Mouse (Mus musculus) embryonic facial prominence, embryonic 12.5 days (tissue): ENCODE results near the gene Cetn3. TPM values are rescaled to one million over a fixed set of nuclear protein-coding genes. Genes with fewer than 3 reads are reported as not detected.

Source experiments
- ATAC-seq: fragments of 200-750 bp; cut with Nextera tagmentation; 2 replicates; pipeline ENCODE4 v1.8.0; 2017; ENCODE audit not compliant: insufficient number of reproducible peaks, insufficient read depth, low FRiP score, low TSS enrichment
- H3K27ac ChIP-seq: fragments of 300-500 bp; sonication (generic); 2 replicates; pipeline ENCODE4 v1.5.1; 2016; ENCODE audit warnings: mild to moderate bottlenecking
- H3K27me3 ChIP-seq: fragments of 300-500 bp; sonication (generic); 2 replicates; pipeline ENCODE4 v1.6.1; 2016; ENCODE audit warnings: mild to moderate bottlenecking, moderate library complexity
- H3K36me3 ChIP-seq: fragments of 300-500 bp; sonication (generic); 2 replicates; pipeline ENCODE4 v1.6.1; 2016; ENCODE audit warnings: mild to moderate bottlenecking
- H3K4me1 ChIP-seq: fragments of 300-500 bp; sonication (generic); 2 replicates; pipeline ENCODE4 v1.6.1; 2016
- H3K4me2 ChIP-seq: fragments of 300-500 bp; sonication (generic); replicated peaks from 2 replicates; pipeline ENCODE4 v1.6.1; 2016; ENCODE audit warnings: mild to moderate bottlenecking, moderate library complexity
- H3K4me3 ChIP-seq: fragments of 300-500 bp; sonication (generic); 2 replicates; pipeline ENCODE4 v1.5.1; 2016; ENCODE audit warnings: mild to moderate bottlenecking
- H3K9ac ChIP-seq: fragments of 300-500 bp; sonication (generic); 2 replicates; pipeline ENCODE4 v1.6.1; 2016; ENCODE audit warnings: mild to moderate bottlenecking, moderate library complexity
- H3K9me3 ChIP-seq: fragments of 300-500 bp; sonication (generic); 2 replicates; pipeline ENCODE4 v1.6.1; 2016; ENCODE audit warnings: mild to moderate bottlenecking, moderate library complexity
- WGBS: fragments of 180-500 bp; shearing (Covaris S2); methylation state at CpG from one replicate; pipeline ENCODE4 v1.1.7; 2016; 5-methylcytosine and 5-hydroxymethylcytosine counted together
- polyA plus RNA-seq: library from polyadenylated mRNA; unstranded; fragments of >200 nt; fragmentation: Nextera tagmentation; extraction: Ambion mirVana; gene quantifications from 2 replicates; pipeline ENCODE4 v1.2.1, GENCODE M21; 2016

Gene Cetn3
- polyA plus RNA-seq, 1 experiment from 2014 or later, result 255 TPM

DNA sequence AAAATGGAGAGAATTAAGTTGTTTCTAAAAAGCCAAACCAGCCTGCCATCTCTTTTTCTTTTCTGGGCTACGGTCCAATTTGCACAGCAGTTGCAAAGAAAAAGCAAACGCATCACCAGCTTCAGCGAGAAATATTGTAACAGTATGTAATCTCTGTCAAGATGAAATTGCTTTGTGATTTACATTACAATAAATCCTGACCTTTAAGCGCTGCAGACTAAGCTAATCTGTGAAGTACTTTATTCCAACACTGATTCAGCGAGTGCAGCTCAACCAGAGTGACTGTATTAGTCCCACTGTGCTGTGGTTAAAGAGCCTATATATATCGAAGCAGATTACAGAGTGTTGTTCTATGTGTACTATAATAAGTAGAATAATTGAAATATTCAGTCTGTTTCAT is 45.6 kb downstream of the Cetn3 start:
- Histone ChIP-seq H3K27me3 (no peaks in the 10 kb centered on the region), H3K9ac (no peak overlapping the region), H3K36me3 (no peaks in the 10 kb centered on the region), H3K4me2 (no peak overlapping the region), H3K27ac (no peak overlapping the region), H3K4me3 (no peak overlapping the region), H3K9me3 (no peaks in the 10 kb centered on the region), H3K4me1 (no peaks in the 10 kb centered on the region)
- no peak for ATAC-seq
- 80% methylated on average over 6 of the region's 6 CpGs for WGBS

DNA sequence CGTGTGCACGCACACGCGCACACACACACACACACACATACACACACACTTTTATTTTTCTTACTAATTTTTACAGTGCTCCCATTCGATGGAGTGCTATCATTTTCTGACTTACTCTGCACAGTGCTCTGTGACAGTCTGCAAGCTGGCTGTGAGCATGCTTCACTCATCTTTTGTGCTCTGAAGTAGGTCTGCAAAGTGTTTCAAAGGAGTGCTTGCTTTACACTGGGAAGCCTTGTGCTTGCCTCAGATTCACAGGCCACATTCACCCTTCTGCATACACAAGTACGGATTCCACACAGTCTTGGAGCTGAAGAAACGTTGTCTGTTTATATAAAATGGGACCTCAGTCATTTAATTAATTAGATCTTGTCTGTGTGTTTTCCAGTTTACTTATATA is 49.0 kb downstream of the Cetn3 start:
- ATAC-seq, result no peak
- Histone ChIP-seq H3K4me1 (no peaks in the 10 kb centered on the region), H3K4me2 (no peak overlapping the region), H3K4me3 (no peak overlapping the region), H3K27ac (no peak overlapping the region), H3K27me3 (no peaks in the 10 kb centered on the region), H3K9me3 (no peaks in the 10 kb centered on the region), H3K36me3 (no peaks in the 10 kb centered on the region), H3K9ac (no peak overlapping the region)
- 82% methylated on average over 7 of the region's 7 CpGs for WGBS

DNA sequence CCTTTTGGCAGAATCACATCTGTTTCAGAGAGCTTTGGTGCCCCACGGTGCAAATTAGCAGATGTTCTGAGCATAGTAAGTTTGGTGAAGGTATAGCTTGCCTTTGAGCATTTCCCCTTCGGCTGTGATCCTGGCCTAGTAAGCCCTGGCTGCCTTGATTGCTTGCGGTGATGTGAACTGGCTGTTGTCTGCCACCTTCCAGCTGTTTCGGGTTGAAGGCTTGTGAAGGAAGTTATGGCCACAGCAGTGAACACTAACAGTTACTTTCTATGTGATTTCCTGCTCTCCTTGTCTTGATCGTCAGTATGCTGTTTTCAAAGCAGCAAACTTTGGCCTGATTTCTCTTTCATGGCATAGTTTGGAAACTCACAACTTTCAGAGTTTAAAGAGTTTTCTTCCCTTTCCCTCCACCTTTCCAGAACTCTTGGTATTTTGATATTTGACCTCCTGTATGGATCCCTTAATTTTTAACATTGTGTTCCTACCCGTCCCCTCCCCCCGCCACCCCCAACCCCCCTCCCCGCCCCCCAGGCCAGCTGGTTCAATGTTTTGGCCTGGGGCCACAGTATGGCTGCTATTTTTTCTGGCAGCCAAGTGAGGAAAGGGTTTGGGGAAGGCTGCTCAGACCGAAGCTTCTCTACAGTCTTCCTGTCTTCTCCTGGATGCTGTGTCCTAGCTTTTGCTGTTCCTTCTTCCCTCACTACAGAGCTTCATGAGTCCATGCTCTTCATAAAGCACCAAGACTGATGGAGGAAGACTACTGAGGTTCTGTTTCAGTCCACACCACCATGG is 53.7 kb downstream of the Cetn3 start:
- no peaks in the 10 kb centered on the region for H3K4me1 ChIP-seq
- ATAC-seq, result no peak
- H3K9me3 ChIP-seq, result no peaks in the 10 kb centered on the region
- H3K4me3 ChIP-seq, result no peak overlapping the region
- H3K27me3 ChIP-seq, result no peaks in the 10 kb centered on the region
- no peak overlapping the region for H3K27ac ChIP-seq
- no peaks in the 10 kb centered on the region for H3K36me3 ChIP-seq
- WGBS, result 67% methylated on average over 9 of the region's 9 CpGs
- no peak overlapping the region for H3K9ac ChIP-seq
- H3K4me2 ChIP-seq, result no peak overlapping the region

DNA sequence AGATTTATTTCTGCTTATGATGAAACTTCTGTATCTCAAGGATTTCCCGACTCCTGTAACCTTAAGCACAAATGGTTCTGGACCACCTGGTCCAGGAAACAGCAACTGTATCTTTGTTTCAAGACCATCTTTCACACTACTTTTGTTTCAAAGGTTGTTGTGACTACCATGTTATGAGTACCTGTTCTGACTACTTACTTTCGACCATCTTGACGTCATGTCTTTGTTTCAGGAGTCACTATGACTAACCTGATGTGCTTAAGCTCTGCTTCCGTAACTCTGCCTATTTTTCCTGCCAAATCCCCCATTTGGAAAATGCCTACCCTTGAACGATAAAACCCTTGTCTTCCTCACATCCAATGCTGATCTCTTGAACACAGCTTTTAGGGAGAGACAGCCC is 55.1 kb downstream of the Cetn3 start:
- no peak for ATAC-seq
- Histone ChIP-seq H3K4me3 (no peak overlapping the region), H3K9me3 (no peaks in the 10 kb centered on the region), H3K27ac (no peak overlapping the region), H3K4me2 (no peak overlapping the region), H3K9ac (no peak overlapping the region), H3K4me1 (no peaks in the 10 kb centered on the region), H3K36me3 (no peaks in the 10 kb centered on the region), H3K27me3 (no peaks in the 10 kb centered on the region)
- 87% methylated on average over 5 of the region's 5 CpGs for WGBS

DNA sequence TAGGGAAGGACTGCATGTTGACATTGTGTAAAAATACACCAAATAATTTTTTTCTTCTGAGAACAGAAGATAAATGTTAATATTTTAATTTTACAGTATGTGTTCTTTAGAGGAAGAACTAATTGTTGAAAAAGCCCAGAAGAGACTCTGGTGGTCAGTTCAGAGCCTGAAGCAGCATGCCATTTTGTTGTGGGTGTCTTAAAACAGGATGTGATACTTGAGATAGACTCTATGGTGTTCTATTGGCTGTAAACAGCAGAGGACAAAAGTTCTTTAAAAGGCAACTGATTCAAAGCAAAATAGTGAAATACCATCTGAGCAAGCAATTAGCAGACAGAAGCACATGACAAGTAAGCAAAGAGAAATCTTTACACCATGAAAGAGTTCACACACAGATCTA is 56.1 kb downstream of the Cetn3 start:
- Histone ChIP-seq H3K4me3 (no peak overlapping the region), H3K36me3 (no peaks in the 10 kb centered on the region)
- ATAC-seq, result no peak

DNA sequence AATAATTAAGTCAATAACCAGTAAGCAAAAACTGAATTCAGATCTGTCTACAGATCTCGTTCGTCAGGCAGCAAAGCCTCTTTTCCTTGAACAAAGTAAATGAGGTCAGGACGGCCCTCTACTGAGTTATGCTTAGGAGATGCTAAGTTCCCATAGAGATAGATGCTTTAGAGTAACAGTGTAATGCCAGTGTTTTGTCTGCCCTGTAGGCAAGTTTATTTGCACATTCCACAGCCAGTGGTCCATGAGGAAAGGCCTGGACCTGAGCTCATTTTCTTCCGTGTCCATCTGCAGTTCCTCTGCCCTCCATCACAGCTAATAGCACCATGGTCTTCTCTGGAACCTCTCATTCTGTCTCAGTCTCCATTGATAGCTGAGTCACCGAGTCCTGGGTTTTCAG is 57.4 kb downstream of the Cetn3 start:
- no peaks in the 10 kb centered on the region for H3K4me1 ChIP-seq
- H3K9ac ChIP-seq, result no peak overlapping the region
- H3K27ac ChIP-seq, result no peak overlapping the region
- H3K27me3 ChIP-seq, result no peaks in the 10 kb centered on the region
- WGBS, result 73% methylated on average over 5 of the region's 5 CpGs
- H3K4me3 ChIP-seq, result no peak overlapping the region
- no peak for ATAC-seq
- no peaks in the 10 kb centered on the region for H3K36me3 ChIP-seq
- no peak overlapping the region for H3K4me2 ChIP-seq
- no peaks in the 10 kb centered on the region for H3K9me3 ChIP-seq

More for the DNA sequence above, 56.1 kb downstream of the Cetn3 start:
- H3K27ac ChIP-seq, result no peak overlapping the region
- no peaks in the 10 kb centered on the region for H3K27me3 ChIP-seq
- no peak overlapping the region for H3K4me2 ChIP-seq
- no peaks in the 10 kb centered on the region for H3K9me3 ChIP-seq
- H3K4me1 ChIP-seq, result no peaks in the 10 kb centered on the region
- H3K9ac ChIP-seq, result no peak overlapping the region

DNA sequence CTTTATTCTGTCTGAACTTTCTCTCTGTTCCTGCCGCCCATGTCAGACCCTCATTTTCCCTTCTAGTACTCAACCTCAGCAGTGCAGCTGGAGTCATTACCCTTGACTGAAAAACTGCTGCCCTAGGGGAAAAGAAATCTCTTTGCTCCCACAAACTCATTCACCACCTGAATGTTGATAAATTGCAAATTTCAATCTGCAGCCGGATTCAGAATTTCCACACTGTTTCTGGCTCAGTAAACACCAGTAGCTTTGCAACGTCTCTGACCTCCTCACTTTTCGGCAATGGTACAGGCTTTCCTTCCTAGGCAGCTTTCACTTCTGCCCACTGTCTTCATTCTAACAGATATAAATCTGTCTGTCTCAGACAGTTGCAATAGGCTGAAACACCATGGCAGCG is 57.8 kb downstream of the Cetn3 start:
- WGBS, result 79% methylated on average over 5 of the region's 5 CpGs
- Histone ChIP-seq H3K27ac (no peak overlapping the region), H3K4me3 (no peak overlapping the region), H3K9ac (no peak overlapping the region), H3K4me1 (no peaks in the 10 kb centered on the region), H3K9me3 (no peaks in the 10 kb centered on the region), H3K36me3 (no peaks in the 10 kb centered on the region), H3K27me3 (no peaks in the 10 kb centered on the region), H3K4me2 (no peak overlapping the region)
- ATAC-seq, result no peak

DNA sequence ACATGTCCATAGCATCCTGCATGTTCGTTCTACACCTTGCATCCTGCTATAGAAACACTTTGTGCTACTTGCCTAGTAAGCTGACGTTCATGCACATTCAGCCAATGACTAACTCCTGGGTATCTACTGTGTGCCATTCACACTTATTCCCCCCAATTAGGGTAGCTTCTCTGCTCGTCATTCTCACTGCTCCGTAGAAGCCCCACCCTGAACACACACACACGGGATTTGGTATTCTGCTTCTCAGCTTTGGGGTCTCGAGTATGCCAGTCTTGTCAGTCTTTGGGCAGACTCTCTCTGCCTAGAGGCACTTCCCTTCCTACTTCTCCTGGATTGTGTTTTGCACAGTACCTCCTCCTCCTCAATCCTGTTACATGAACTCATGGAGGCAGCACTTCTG is 59.4 kb downstream of the Cetn3 start:
- no peak overlapping the region for H3K4me3 ChIP-seq
- H3K36me3 ChIP-seq, result no peaks in the 10 kb centered on the region
- ATAC-seq, result no peak
- no peaks in the 10 kb centered on the region for H3K27me3 ChIP-seq
- no peaks in the 10 kb centered on the region for H3K4me1 ChIP-seq
- WGBS, result 73% methylated on average over 6 of the region's 6 CpGs
- no peaks in the 10 kb centered on the region for H3K9me3 ChIP-seq
- no peak overlapping the region for H3K4me2 ChIP-seq
- H3K27ac ChIP-seq, result no peak overlapping the region
- no peak overlapping the region for H3K9ac ChIP-seq

Other genes starting within 250 kb of the Cetn3 start
- gene Adgrv1, start 149.9 kb upstream of the Cetn3 start, polyA plus RNA-seq, result 5.0 and 7.2 TPM in 2 replicates
- 28.2 and 33.0 TPM in 2 replicates for gene Lysmd3, start 125.4 kb upstream of the Cetn3 start, polyA plus RNA-seq
- 17.2 and 17.5 TPM in 2 replicates for gene Polr3g, start 72.1 kb upstream of the Cetn3 start, polyA plus RNA-seq
- gene Mblac2, start 71.7 kb upstream of the Cetn3 start, polyA plus RNA-seq, result 7.2 and 7.9 TPM in 2 replicates